Mouse (Mus musculus) thymus, postnatal 0 days (tissue): ENCODE results near the gene Pigv. TPM values are rescaled to one million over a fixed set of nuclear protein-coding genes. Genes with fewer than 3 reads are reported as not detected.
"Not testable (repeated sequence)": the region's sequence is repeated elsewhere in the genome, so short reads cannot be mapped to it uniquely, and the experiment has no call there.

Experiments used
- DNase-seq: peaks from one replicate; pipeline ENCODE4 v3.0.0-alpha.2; 2015; ENCODE audit warnings: low spot score
- polyA plus RNA-seq: library from polyadenylated mRNA; unstranded; fragments of >200 nt; fragmentation: Nextera tagmentation; extraction: Ambion mirVana; gene quantifications from 2 replicates; pipeline ENCODE4 v1.2.1, GENCODE M21; 2015

Gene Pigv
- polyA plus RNA-seq, 1 experiment from 2014 or later: 18.6 TPM

- DNase-seq: not testable (repeated sequence)
Observed at GRCm38 (mm10) chr4:133649464-133649863, 23.0 kb downstream of the Pigv start.

- DNase-seq: no peak
Observed at GRCm38 (mm10) chr4:133645680-133646079, 26.8 kb downstream of the Pigv start.

DNA sequence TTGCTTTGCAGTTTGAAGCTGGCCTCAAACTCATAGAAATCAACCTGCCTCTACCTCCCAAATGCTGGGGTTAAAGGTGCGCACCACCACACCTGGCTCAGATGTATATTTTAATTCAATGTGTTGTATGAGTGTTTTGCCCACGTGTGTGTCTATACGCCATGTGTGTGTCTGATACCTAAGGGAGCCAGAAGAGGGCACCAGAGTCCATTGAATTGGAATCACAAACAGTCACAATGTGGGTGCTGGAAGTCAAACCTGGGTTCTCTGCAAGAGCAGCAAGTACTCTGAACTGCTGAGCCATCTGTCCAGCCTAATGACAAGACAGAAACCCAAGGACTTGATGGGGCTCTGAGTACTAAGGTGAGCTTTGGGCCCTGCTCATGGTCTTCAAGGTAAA is 27.3 kb downstream of the Pigv start:
- DNase-seq: no peak

DNA sequence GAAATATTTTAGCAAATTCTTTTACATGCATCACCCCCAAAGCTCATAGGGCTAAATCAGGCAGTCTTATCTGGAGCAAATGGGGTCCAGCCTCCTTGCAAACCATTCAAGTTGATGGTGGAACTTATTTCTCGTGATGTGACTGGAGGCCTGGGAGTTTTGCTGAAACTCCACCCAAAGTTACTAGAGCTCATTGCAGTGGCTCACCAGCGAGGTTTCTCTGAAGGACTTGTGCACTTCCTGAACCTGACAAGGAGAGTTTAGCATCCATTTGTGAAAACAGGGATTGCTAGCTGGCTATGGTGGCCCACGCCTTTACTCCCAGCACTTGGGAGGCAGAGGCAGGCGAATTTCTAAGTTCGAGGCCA is 38.4 kb downstream of the Pigv start:
- no peak for DNase-seq

GRCm38 (mm10) chr4:133633332-133634042 is 39.0 kb downstream of the Pigv start:
- DNase-seq: peak; percentile 87

DNA sequence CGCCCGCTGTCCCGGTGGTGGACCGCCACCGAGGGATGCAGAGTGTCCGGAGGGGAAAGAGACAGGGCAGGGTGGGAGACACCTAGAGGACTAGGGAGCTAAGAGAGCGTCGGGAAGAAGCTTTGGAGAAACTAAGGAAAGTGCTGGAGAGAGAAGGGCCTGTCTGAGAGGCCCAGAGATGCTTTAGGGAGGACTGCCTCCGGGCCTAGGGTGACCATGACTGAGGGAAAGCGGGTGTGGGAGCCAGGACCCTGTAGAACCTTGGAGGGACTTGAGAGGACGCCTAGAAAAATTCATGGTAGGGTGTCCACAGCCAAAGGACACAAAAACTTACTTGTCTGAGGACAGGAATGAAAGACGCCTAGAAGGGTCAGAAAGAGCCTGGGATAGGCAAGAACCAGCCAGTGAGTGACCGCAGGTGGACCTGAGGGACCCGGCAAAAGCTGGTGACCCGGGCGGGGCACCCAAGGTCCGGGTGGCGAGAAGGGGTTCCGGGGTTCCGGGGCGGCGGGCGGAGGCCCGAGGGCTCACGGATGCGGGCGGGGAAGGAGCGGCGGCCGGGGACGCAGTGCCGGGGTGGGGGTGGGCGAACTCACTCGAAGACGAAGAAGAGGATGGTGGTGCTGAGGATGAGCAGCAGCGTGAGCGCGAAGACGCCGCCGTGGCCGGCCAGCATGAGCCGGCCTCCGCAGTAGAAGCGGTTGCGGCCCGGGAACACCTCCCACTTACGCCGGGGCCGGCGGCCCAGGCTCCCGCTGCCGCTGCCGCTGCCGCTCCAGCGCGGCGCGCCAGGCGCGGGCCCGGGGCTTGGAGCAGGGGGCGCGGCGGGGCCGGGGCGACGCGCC is 39.7 kb downstream of the Pigv start:
- peak; percentile 14 for DNase-seq

- no peak for DNase-seq
Observed at GRCm38 (mm10) chr4:133631769-133632411, 40.6 kb downstream of the Pigv start.

DNA sequence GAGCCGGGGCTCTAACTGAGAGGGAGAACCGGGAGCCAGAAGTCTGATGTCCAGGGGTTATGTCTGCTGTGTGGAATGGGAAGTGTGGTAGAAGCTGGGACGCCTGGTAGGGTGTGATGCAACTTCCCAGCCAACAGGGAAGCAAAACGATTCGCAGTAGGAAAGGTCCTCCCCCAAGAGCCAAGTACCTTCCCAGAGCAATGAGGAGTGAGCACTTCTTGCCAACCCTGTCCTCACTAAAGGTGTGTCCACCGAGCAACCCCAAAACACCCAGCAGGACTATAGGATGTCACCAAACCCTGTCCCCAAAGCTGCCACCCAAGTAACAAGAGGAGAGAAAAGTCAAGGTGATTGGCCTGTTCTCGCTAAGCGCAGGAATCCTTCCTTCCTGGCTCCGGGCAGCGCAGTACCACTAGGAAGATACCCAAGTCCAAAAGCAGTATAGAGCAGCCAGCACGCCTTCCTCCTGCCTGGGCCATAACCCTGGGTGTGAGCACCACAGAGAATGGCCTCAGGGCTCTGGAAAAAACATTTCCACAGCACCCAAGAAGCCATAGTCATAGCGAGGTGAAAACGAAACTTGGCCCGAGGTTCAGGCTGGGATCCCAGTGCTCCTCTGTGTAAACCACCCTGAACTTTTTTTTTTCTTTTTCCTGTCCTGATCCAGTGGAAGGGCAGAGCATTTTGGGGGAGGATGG is 41.2 kb downstream of the Pigv start:
- no peak for DNase-seq

- DNase-seq: no peak
Observed at GRCm38 (mm10) chr4:133630326-133630920, 42.0 kb downstream of the Pigv start.

- DNase-seq: no peak
Observed at GRCm38 (mm10) chr4:133629191-133629590, 43.3 kb downstream of the Pigv start.

DNA sequence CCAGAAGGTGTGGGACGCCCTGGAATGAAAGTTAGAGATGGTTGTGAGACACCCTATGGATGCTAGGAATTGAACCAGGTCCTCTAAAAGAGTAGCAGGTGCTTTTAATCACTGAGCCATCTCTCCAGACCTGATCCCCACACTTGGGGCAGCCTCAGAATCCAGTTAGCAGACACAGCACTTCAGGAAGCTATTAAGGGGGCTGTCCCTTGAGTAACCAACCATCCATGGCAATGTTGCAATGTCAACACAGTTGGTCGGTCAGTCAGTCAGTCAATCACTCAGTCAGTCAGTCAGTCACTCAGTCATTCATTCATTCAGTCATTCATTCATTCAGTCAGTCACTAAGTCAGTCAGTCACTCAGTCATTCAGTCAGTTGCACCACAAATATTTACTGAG is 43.9 kb downstream of the Pigv start:
- no peak for DNase-seq

DNA sequence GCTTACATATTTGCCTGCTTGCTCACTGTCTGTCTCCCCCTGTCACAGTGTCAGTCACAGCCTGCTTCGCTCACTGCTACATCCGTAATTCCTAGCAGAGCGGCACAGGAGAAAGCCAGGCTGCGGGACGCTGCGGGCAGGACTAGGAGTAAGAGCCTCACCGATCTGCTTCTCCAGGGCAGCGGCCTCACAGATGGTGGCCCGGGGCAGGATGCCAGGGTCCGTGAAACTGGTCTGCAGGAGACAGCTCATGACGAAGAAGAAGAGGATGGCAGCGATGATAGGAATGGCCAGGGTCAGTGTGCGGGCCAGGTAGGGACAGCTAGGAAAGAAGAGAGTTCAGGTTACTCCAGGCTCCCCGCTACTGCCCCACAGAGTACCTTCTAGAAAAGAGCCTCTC is 45.4 kb downstream of the Pigv start:
- DNase-seq: no peak

DNA sequence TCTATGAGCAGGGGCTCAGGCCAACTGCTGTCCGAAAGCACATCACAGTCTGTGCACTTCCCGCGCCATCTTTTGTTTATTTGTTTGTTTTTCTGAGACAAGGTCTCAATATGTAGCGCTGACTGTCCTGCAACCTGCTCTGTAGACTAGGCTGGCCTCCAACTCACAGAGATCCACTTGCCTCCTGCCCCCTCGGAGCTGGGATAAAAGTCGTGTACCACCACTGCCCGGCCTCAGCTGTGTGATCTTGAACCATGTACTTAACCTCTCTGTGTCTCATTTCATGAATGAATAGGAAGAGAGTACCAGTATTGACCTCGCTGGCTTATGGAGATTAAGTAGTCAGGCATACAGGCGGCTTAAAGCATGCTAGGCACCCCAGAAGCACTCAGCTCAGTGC is 45.8 kb downstream of the Pigv start:
- DNase-seq: no peak

- DNase-seq: no peak
Observed at GRCm38 (mm10) chr4:133626221-133626620, 46.2 kb downstream of the Pigv start.

DNA sequence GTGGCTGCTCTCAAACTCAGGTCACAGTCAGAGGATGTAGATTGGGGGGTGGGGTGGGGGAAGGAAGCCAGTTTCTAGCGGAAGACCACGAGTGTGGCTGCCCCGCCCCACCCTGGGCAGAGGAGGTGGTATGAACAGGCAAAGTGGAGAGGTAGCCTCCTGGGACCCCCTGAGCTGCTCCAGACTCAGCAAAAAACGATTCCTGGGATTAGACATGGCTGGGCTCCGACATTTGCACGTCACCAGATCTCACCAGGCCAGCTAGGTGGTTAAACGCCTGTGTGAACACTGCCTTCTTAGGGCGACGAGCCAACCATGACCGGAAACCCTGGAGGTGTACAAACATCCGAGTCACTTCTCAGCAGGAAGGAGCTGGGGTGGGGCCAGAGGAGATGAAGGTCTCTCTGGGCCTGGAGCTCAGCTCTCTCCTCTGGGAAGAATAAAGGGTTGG is 46.8 kb downstream of the Pigv start:
- DNase-seq: peak; percentile 87

GRCm38 (mm10) chr4:133624830-133625229 is 47.6 kb downstream of the Pigv start:
- DNase-seq: no peak

DNA sequence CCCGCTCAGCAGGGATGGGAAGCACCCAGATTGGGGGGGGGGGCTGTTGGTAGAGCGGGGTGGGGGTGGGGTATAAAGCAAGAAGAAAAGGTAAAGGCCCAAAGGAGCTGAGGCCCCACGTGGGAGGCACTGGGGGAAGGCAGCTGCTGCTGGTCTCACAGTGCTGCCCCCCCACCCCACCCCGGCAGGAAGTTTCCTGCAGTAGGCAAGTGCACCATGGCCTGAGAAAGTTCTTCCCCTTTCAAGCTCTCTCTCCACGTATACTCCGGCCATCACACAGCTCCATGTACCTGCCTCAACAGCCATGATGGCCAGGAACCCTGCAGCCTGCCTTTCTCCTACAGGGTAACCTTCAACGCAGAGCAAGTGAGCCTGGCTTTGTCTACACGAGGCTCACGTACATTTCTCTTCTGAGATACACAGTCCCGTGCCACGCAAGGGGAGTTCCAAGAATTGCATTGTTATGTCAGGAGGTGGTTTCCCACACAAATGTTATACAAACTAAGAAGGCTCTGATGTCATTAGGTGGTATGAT is 50.2 kb downstream of the Pigv start:
- peak; percentile 72 for DNase-seq

- DNase-seq: peak; percentile 70
Observed at GRCm38 (mm10) chr4:133620668-133621067, 51.8 kb downstream of the Pigv start.

GRCm38 (mm10) chr4:133619473-133620136 is 52.8 kb downstream of the Pigv start:
- DNase-seq: peak; percentile 37

- DNase-seq: no peak
Observed at GRCm38 (mm10) chr4:133617936-133618335, 54.5 kb downstream of the Pigv start.
